Mouse (Mus musculus): Measurements from ENCODE around the gene Rab19.
"Not testable (repeated sequence)": the region's sequence is repeated elsewhere in the genome, so short reads cannot be mapped to it uniquely, and the experiment has no call there.

The Rab19 gene

GRCm38 (mm10) chr6:39381125-39381880, at the start of gene Rab19:
Gene Rab19, plus strand, starts transcription at chr6:39381175.
- DNase-seq (ENCODE audit: low spot score): peak; percentile 29

DNA sequence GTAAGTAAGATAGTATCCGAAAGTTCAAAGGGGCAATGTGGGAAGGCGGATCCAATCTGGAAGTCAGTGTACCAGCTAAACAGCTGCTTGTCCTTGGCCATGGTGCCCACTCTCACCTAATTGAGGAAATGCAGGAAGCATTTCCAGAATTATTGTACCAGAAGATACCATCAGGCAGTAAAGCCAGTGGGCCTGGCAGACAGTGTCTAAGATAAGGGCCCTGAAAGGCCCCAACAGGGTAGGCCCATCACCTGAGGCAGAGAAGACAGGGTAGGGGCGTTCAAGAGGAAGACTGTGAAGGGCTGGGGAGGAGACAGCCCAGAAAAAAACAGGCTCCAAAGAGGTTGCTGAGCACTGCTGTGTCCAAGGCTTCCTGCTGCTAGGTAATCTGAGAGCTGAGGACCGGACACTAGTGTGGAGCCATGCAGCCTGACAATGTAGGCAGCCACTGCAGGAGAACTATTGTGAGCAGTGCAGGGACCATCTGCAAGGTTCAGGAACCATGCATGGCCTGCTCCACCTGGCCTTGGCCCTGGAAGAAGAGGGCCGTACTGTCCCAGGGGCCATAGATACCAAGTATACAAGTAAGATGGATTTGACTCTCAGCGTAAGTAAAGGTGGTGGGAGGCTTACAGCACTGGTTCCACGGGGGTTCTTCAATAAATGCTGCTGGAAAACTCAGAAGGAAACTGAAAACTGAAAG, 48.8 kb upstream of the Rab19 start:
- DNase-seq (ENCODE audit: low spot score): no peak

DNA sequence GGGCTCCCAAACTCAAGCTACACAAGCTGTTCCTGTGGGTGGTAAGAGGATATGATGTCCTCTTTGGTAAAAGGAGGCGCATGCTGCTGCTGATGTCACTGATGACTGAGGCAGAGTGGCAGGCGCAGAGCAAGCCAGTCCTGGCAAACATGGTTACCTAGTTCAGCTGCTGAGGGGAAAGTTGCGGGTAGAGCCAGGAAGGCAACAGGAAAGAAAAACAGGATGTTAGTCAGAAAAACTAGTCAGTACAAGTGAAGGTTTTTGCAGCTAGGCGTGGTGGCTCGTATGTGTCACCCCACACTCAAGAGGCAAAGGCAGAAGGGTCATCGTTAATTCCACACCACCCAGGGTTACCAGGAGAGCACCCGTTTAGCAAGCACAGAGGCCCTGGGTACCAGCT, 46.8 kb upstream of the Rab19 start:
- DNase-seq (ENCODE audit: low spot score): no peak

DNA sequence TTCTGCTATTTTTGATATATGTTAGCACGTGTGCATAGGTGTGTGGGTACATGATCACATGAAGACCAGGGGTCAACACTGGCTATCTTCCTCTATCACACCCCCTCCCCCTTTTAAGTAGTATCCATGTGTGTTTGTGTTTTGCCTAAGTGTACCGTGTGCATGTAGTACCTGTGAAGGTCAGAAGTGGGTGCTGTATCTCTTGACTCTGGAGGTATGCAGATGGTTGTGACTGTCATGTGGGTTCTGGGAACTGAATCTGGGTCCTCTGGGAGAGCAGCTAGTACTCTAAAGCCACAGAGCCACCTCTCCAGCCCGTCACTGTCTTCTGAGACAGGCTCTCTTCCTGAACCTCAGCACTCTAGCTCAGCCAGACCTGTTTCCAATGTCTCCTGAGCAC, 46.1 kb upstream of the Rab19 start:
- DNase-seq (ENCODE audit: low spot score): no peak

GRCm38 (mm10) chr6:39338359-39338758, 42.6 kb upstream of the Rab19 start:
- DNase-seq (ENCODE audit: low spot score): no peak

DNA sequence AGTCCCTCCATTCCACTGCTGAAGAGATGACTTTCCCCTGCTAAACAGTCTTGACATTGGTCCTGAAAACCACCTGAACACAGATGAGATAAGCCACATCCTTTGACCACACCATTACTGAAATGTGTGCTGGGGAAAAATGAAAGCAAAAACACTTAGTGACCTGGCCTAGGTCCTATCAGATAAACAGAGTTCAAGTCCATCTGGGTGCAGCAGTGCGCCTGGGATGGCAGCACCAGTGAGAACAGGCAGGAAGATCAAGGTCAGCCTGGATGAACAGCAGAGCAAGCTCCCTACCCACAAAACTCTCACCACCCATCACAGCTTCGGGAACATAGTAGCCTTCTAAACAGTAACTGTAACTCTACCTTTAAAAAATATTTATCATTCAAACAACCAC, 39.2 kb upstream of the Rab19 start:
- DNase-seq (ENCODE audit: low spot score): no peak

DNA sequence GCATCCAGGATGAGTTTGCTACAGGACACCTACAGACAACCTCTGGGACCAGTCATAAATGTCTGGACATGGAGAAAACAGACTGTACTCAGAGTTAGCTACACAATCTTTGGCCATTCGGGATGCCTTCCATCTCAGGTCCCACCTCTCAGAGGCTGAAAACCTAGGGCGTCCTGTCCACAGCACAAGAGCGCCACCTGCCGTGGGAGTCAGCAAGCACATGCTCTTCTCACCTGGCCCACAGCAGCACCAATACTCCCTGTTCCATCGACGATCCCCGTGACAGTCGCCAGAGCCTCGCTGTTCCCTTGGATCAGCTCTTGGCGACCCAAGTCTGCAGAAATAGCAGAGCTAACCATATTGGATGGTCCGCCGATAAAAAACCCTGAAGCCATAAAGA, 37.0 kb upstream of the Rab19 start:
- peak; percentile 58 for DNase-seq (ENCODE audit: low spot score)

DNA sequence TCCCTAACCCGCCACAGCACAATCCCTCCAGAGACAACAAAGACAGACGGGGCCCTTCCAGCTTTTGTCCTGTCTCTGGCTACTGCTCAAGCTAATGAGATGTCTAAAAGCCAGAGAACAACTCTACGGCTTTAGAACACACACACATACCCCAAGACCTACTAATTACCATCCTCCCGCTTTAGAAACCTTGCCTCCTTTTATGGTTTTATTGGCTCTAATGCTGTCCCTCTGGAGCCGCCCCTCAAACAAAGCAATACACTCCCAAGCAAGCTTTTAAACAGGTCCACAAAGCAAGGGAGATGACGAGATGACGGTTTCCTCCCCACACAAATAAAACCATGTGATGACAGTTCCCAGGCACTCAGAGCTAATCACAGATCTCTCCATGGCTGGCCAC, 35.5 kb upstream of the Rab19 start:
- no peak for DNase-seq (ENCODE audit: low spot score)

DNA sequence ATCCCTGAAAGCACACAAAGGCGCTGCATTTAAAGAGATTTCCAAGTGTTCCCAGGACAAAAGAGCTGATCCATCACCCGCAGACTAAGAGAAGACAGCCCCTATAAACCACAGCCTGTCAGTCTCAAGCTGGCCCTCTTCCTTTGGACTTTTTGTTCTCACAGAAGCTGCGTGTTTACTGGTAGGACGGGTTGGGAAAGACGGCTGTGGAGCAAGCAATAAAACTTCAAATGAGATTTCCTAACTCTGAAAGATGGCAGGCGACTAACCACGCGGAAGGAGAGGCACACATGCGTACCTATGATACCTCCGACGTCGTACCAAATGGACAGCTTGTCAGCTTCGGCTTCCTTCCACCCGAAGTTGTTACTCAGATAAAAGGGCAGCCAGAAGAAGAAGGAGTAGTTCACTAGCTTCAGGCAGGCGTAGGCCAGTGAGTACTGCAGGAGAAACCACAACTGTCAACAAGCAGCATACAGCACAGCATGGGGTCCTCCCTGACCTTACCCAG, 33.9 kb upstream of the Rab19 start:
- no peak for DNase-seq (ENCODE audit: low spot score)

DNA sequence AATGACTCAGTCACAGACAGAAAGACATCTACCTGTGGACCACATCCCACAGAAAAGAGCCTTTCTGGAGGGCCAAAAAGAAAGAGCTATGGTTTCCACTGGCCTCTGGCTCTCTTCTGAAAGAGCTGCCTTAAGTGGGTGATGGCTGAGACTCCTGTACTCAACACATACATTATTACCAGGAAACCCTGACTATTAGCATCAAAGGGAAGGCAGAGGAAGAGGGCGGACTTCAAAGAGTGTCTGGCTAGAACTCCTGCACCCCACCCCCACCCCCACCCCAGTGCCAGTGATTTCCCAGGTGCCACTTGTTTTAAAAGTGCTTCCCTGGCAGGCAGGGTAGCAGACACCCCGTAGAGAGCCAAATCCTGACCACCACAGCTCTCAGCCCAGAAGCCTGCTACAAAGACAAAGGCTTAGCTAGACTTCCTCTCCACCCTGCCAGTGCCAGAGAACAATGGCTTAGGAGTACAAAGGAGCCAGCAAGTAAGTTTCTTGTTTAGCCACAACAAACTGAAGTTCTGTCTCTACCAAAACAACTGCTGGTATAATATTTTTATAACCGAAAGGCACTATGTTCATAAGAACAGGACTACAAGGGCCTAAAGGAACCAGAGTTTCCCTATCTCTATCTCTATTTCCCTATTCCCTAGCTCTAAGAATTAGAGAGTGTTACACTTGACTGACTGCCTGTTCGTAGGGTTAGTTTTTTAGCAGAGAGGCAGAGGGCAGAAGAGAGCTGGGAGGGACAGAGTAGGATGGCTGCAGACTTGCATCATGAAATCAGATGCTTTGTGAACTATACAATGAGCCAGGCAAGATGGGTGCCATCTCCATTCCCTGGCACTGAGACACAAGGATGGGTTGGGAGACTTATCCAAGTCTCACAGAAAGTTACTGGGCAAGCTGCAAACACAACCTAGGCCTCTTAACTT, 32.8 kb upstream of the Rab19 start:
- DNase-seq (ENCODE audit: low spot score): no peak

DNA sequence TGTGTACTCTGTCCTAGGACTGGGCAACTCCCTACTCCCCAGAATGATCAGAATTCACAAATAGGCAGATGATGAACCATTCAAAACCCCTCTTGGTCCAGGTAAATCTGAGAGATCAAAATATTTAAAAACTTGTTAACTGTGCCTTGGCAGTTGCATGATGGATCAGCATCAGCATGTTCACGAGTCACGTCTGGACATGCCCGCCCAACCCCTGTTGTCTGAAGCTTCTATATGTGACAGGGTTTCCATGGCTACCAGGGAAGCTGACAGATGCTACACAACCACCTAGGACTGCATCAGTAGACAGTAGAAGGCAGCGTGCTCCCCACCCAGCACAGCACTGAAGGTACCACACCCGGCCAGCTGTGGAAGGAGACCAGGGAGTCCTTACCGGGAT, 32.0 kb upstream of the Rab19 start:
- DNase-seq (ENCODE audit: low spot score): no peak

DNA sequence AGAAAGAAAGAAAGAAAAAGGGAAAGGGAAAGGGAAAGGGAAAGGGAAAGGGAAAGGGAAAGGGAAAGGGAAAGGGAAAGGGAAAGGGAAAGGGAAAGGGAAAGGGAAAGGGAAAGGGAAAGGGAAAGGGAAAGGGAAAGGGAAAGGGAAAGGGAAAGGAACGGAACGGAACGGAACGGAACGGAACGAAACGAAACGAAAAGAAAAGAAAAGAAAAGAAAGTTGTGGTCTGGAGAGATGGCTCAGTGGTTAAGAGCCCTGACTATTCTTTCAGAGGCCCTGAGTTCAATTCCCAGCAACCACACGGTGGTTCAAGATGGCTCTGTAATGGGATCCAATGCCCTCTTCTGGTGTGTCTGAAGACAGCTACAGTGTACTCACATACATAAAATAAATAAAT, 21.8 kb upstream of the Rab19 start:
- not testable (repeated sequence) for DNase-seq (ENCODE audit: low spot score)

DNA sequence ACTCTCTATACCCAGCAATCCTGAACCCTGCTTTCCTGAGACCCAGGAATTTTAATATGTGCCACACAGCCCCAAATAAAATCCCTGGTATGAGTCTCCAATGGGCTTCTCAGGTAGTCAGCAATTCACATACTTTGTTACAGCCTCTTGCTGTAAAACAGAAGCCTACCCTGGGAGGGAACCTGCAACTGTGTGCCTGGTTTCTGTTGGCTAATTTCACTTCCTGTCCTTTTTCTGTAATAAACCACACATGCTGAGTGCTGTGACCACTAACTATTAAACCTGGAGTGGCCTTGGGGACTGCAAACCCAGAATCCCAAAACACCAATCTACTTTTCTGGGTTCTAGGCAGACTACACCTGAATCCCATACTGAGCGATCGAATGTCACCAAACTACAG, 18.3 kb upstream of the Rab19 start:
- no peak for DNase-seq (ENCODE audit: low spot score)

DNA sequence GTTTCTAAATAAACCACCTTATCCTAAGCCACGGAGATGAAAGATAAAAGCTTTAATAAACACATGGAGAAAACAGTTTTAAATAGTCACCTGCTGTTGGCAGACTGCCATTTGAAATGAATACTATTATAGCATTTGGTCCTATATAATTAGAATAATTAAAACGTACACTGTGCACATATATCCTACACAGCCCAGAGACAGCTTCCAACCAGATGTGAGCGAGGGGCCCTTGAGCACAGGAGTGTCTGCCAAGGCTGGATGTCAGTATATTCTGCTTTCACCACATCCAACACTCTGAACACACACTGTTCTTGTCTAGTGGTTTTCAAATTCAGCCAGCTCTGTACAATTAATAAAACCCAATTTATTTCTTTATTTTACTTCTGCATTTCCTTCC, 11.3 kb upstream of the Rab19 start:
- no peak for DNase-seq (ENCODE audit: low spot score)

DNA sequence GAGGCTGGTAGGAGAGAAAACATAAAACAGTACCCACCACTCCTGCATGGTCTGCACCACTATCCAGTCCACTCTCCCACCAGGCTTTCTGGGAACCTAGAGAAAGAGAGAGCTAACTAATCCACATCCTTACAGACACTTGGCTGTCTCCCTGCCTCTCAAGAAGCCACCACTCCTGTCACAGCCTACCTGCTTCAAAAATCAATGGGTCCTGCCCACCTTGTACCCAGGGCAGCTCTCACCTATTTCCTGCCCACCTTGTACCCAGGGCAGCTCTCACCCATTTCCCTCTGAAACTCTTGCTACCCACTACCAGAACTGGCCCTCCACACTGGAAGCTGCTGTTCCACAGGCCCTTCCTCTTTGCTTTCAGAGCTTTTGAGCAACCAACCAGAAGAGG, 8.9 kb upstream of the Rab19 start:
- no peak for DNase-seq (ENCODE audit: low spot score)

DNA sequence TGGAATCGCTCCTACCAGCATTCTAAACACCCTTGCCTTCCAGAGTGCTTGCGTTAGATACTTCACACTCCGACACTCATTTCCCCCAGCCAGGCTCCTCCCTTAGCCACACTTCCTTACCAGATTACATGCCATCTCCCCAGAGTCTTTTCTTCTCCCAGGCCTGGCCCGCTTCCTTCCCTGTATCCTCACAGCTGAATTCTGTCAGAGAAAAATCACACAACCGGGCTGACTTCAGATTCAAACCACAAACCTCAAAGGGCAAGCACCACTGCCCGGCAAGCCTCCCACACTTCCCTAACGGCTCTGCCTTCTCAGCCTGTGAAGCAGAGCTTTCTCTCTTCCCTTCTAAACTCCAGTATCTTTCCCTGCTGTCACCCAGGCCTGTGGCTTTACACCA, 8.2 kb upstream of the Rab19 start:
- DNase-seq (ENCODE audit: low spot score): no peak

DNA sequence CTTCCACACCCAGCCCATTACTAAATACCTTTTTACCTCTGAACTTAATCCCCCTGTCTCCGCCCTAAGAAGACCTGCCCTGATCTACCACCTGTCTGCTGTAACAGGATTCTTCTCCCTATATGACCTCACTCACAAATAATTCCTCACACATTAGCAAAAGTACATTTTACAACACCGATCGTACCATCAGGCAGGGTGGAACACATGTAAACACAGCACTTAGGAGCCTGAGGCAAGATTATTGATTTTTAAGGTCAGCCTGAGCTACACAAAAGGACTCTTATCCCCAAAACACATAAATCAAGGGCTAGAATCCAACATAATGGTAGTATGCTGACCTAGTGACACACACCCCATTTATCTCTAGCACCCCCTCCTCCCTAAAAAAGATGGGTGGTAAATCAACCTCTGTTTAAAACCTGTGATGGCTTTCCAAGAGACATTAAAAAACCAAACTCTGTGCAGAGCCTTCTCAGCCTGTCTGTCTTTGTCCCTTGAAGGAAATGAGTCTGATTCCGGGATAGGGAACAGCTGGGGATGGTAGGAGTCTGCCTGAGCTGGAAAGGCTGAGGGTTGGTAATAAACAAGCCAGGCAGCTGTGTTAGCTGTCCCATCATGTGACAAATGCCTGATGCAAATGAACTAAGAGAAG, 7.5 kb upstream of the Rab19 start:
- DNase-seq (ENCODE audit: low spot score): no peak

DNA sequence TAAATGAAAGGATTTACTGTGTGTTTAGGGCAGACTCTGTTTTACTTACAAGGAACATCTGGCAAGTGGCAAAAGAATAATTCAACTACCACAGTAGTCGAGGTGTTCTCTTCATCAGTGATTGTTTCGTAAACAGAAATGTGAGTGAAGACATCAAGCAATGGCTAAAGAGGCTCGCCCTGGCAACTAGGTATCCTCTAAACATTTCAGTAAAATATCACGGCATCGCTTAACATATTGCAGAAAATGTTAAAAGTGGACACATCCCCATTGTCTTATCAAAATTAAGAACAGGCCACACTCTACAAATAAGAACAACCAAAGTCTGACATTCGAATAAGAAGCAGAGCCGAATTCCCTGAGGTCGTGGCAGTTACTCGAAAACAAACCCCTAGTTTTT, 4.2 kb upstream of the Rab19 start:
- DNase-seq (ENCODE audit: low spot score): no peak

DNA sequence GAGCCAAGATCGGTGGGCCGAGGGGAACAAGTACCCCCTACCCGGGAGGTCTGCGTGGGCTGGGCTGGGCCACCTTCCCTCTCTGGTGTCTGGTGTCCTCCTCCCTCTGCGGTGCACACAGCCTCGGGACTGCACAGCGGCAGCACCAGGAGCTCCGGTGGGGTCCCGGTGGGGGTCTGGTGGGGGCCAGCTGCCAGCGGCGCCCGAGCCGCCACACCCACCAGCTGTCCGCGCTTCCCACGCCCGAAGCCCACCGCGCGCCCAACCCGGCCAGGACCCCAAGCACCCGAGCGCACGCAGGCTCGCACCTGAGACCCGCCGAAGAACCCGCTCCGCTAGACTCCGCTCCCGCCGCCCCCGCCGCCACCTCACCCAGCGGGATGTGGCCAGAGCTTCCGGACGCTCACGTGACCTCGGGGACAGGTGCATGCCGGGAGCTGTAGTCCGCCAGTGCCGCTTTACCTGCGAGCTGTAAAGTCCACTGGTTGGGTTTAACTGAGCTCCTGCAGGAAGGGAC, 3.6 kb upstream of the Rab19 start, which contains the start of gene Slc37a3:
Slc37a3 (minus strand) TSS at position 365 of the 517 bp plus-strand sequence.
- peak; percentile 89 for DNase-seq (ENCODE audit: low spot score)

DNA sequence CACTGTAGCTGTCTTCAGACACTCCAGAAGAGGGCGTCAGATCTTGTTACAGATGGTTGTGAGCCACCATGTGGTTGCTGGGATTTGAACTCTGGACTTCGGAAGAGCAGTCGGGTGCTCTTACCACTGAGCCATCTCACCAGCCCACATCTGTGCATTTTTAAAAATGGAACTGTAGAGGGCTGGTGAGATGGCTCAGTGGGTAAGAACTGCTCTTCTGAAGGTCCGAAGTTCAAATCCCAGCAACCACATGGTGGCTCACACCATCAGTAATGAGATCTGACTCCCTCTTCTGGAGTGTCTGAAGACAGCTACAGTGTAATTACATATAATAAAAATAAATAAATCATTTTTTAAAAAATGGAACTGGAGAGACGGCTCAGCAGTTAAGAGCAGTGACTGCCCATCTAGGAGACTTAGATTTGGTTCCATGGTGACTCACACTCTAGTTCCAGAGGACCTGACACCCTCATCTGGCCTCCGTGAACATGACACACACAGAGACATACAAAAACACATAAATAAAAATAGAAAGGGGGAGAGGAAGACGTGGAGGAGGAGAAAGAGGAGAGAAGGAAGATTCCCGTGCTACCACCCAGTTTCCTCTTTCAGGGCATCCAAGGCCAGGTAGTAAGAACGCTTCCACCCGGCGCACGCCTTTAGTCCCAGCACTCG, 2.7 kb upstream of the Rab19 start:
- DNase-seq (ENCODE audit: low spot score): not testable (repeated sequence)

DNA sequence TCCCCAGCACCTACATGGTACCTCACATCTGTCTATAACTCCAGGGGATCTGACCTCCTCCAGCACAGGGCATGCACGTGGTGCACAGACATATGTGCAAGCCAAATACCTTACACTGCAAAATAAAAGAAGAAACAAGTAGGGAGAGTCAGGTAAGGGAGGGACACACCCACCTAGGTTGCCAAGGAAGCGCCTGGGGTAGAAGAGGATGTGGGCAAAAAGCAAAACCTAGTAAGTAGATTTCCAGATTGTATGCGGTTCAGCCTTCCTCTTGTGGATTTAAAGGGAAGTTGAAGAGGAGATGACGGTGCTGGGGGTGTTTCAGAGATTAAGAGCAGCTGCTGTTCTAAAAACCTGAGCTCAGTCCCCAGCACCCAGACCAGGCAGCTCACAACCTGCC, 1.8 kb upstream of the Rab19 start:
- DNase-seq (ENCODE audit: low spot score): no peak
